Mouse (Mus musculus) layer of hippocampus, adult 2 months (tissue): ENCODE results near the gene Kifc3. TPM values are rescaled to one million over a fixed set of nuclear protein-coding genes. Genes with fewer than 3 reads are reported as not detected.
A peak's percentile ranks its signal among the peaks of the same experiment; 100 is the strongest.

Experiments used
- DNase-seq, 2 experiments: peaks; one replicate each; pipeline ENCODE4 v3.0.0; 2022; ENCODE audit warnings: low spot score in 2 of 2
- H3K27ac ChIP-seq: fragments of 200-600 bp; 2 replicates; pipeline ENCODE4 v1.8.1; 2022
- H3K4me3 ChIP-seq: fragments of 200-600 bp; 2 replicates; pipeline ENCODE4 v1.8.1; 2022; ENCODE audit warnings: mild to moderate bottlenecking
- CTCF ChIP-seq: fragments of 200-600 bp; conservative IDR thresholded peaks from 2 replicates; pipeline ENCODE4 v1.8.1; 2022; ENCODE audit warnings: antibody characterized with exemption, mild to moderate bottlenecking, moderate library complexity
- total RNA-seq, 2 experiments: library from RNA; stranded (reverse); gene quantifications; 2 replicates each; pipeline ENCODE4 v1.2.3; 2021

Gene Kifc3
- total RNA-seq, 2 experiments from 2014 or later = 61.1 to 61.2 TPM

GRCm38 (mm10) chr8:95054927-95055510 lies 147.6 kb downstream of the Kifc3 start, which contains the start of gene Drc7:
Gene Drc7 (plus strand): TSS chr8:95055103.
- peak; percentile 31 to 46 for DNase-seq
- H3K27ac ChIP-seq = no peak within 1 kb of the TSS
- TF ChIP-seq CTCF = no peak
- no peak within 1 kb of the TSS for H3K4me3 ChIP-seq

GRCm38 (mm10) chr8:95054438-95054837 lies 148.2 kb downstream of the Kifc3 start:
- no peak for TF ChIP-seq CTCF
- H3K4me3 ChIP-seq = no peak overlapping the region
- no peak overlapping the region for H3K27ac ChIP-seq
- no peak for DNase-seq

Other genes starting within 250 kb of the Kifc3 start
- gene Adgrg1, start 228.1 kb downstream of the Kifc3 start, total RNA-seq = 10 to 100 TPM; 89.7 to 90.5 TPM
- under 1 TPM; 0.18 to 0.34 TPM for gene Adgrg3, start 185.1 kb downstream of the Kifc3 start, total RNA-seq
- gene Drc7, start 147.7 kb downstream of the Kifc3 start, total RNA-seq = 1 to 10 TPM; 1.0 to 2.2 TPM
- gene Katnb1, start 121.6 kb downstream of the Kifc3 start, total RNA-seq = 10 to 100 TPM; 33.9 to 45.9 TPM
- under 1 TPM; 0.84 to 0.93 TPM for gene Cngb1, start 103.8 kb upstream of the Kifc3 start, total RNA-seq
- gene Tepp, start 107.8 kb upstream of the Kifc3 start, total RNA-seq = under 1 TPM in 1 of 2 experiments, not detected in 1; 0.67 TPM
- gene Zfp319, start 129.1 kb upstream of the Kifc3 start, total RNA-seq = 10 to 100 TPM; 15.0 to 16.7 TPM
- gene Usb1, start 129.5 kb upstream of the Kifc3 start, total RNA-seq = 10 to 100 TPM in 1 of 2 experiments, 1 to 10 TPM in 1; 9.8 to 13.1 TPM
- gene Mmp15, start 149.5 kb upstream of the Kifc3 start, total RNA-seq = 10 to 100 TPM; 13.1 to 14.9 TPM
- gene Cfap20, start 232.1 kb upstream of the Kifc3 start, total RNA-seq = 10 to 100 TPM; 53.8 to 59.9 TPM